Mouse (Mus musculus): Measurements from ENCODE around the gene Ddx17.

DNA sequence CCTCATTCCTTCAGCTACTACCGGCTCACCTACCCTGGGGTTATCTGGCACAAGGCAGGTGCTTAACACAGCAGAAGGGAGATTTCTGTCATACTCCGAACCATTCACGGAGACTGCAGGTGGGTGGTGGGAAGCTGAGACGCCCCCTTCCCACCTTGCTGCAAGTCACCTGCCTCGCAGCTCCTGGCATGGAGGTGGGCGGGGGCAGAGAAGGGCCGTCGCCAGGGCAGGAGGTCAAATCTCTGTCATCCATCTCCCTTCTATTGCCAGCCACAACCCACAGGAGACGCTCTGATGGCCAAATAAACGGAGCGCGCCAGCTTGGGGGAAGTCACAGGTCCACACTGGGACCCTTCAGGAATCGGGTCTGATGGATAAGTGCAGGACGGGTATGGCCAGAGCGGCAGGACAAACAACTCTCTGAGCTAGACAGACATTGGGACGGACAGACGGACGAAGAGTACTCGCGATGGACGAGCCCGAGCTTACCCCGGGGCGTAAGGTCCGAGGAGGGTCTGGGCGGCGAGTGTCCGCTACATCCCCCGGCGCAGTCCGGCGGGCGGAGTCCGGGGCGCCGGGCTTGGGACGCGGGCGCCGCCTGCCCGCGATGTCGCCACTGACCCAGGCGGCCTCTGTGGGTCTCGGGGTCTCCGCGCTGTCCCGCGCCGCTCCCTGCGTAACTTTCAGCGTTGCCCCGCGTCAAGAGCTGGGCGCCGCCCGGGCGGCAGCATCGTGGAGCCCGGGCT, 41.7 kb downstream of the Ddx17 start, which contains the start of gene Kcnj4:
- TF ChIP-seq EP300 (IDR thresholded peaks at IDR 0.05; ENCODE audit: low read depth): no peak
- no peak for TF ChIP-seq CTCF (IDR thresholded peaks at IDR 0.05; ENCODE audit: low read depth)

Data from liver, embryonic 14.5 days (tissue).